Mouse (Mus musculus) CH12.LX (cell line): ENCODE results near the gene Tm9sf4.

ENCODE experiments used
- EP300 ChIP-seq: IDR thresholded peaks from 2 replicates; pipeline ENCODE4 v1.6.1; 2011; ENCODE audit warnings: low read length, improper control_type of control experiment
- USF1 ChIP-seq: IDR thresholded peaks from 2 replicates; pipeline ENCODE4 v1.6.1; 2014; ENCODE audit warnings: low read depth, mild to moderate bottlenecking, inconsistent platforms, low read length, improper control_type of control experiment
- ZNF384 ChIP-seq: IDR thresholded peaks from 2 replicates; pipeline ENCODE4 v1.6.1; 2012; ENCODE audit warnings: low read depth, low read length, improper control_type of control experiment, inconsistent platforms

GRCm38 (mm10) chr2:153256604-153257003 lies 95.5 kb downstream of the Tm9sf4 start:
- TF ChIP-seq EP300 (no peak), ZNF384 (no peak), USF1 (no peak)
